Mouse (Mus musculus): Measurements from ENCODE around the gene Tmprss11g. TPM values are rescaled to one million over a fixed set of nuclear protein-coding genes. Genes with fewer than 3 reads are reported as not detected.

Gene Tmprss11g
- polyA plus RNA-seq (2012; rRNA removed; ENCODE audit: low replicate concordance): not detected in 2 replicates

GRCm38 (mm10) chr5:86518500-86518899 lies at the start of gene Tmprss11g:
Gene Tmprss11g, minus strand, starts transcription at chr5:86518600.

GRCm38 (mm10) chr5:86468890-86469289 lies 49.5 kb downstream of the Tmprss11g start, which contains the start of gene Tmprss11a:
Gene Tmprss11a, minus strand, starts transcription at chr5:86468990.

Other genes starting within 250 kb of the Tmprss11g start
- gene Tmprss11c, start 229.3 kb downstream of the Tmprss11g start, polyA plus RNA-seq (2012; rRNA removed; ENCODE audit: low replicate concordance): not detected in 2 replicates
- gene Tmprss11d, start 145.2 kb downstream of the Tmprss11g start, polyA plus RNA-seq (2012; rRNA removed; ENCODE audit: low replicate concordance): not detected in 2 replicates
- gene Tmprss11a, start 49.6 kb downstream of the Tmprss11g start, polyA plus RNA-seq (2012; rRNA removed; ENCODE audit: low replicate concordance): not detected in 2 replicates
- gene Tmprss11f, start 113.8 kb upstream of the Tmprss11g start, polyA plus RNA-seq (2012; rRNA removed; ENCODE audit: low replicate concordance): not detected in 2 replicates
- not detected in 2 replicates for gene Tmprss11b, start 157.8 kb upstream of the Tmprss11g start, polyA plus RNA-seq (2012; rRNA removed; ENCODE audit: low replicate concordance)
- gene Tmprss11e, start 227.2 kb upstream of the Tmprss11g start, polyA plus RNA-seq (2012; rRNA removed; ENCODE audit: low replicate concordance): not detected in 2 replicates

Data from duodenum, adult 2 months (tissue).